Mouse (Mus musculus): ENCODE results near the gene Arf6.

- TF ChIP-seq USF1 (IDR thresholded peaks at IDR 0.05; ENCODE audit: low read depth) (no peak), CEBPB (IDR thresholded peaks at IDR 0.05; ENCODE audit: low read depth) (no peak), CTCF (IDR thresholded peaks at IDR 0.05; ENCODE audit: control insufficient read depth, insufficient read depth, insufficient read length) (no peak), MYOD1 (IDR thresholded peaks at IDR 0.05; ENCODE audit: control insufficient read depth, insufficient read length, low read depth) (no peak), MAX (IDR thresholded peaks at IDR 0.05) (no peak), MYOG (IDR thresholded peaks at IDR 0.05; ENCODE audit: control insufficient read depth, extremely low read depth, insufficient read length) (no peak), FOSL1 (IDR thresholded peaks at IDR 0.05; ENCODE audit: insufficient read depth, low read length, poor library complexity, severe bottlenecking) (no peak)
Measured at GRCm38 (mm10) chr12:69331187-69331586, 40.8 kb upstream of the Arf6 start.
